Mouse (Mus musculus) hindbrain, embryonic 10.5 days (tissue): ENCODE measurements around the gene Sys1. TPM values are rescaled to one million over a fixed set of nuclear protein-coding genes. Genes with fewer than 3 reads are reported as not detected.

Experiments
- DNase-seq: peaks from one replicate; pipeline ENCODE4 v3.0.0-alpha.2; 2017; ENCODE audit warnings: low spot score
- H3K27ac ChIP-seq: fragments of 300-500 bp; sonication (generic); 2 replicates; pipeline ENCODE4 v1.5.1; 2016; ENCODE audit warnings: mild to moderate bottlenecking, moderate library complexity
- H3K27me3 ChIP-seq: fragments of 300-500 bp; sonication (generic); 2 replicates; pipeline ENCODE4 v1.6.1; 2016; ENCODE audit warnings: mild to moderate bottlenecking; ENCODE audit not compliant: poor library complexity, insufficient read depth, severe bottlenecking
- H3K36me3 ChIP-seq: fragments of 300-500 bp; sonication (generic); 2 replicates; pipeline ENCODE4 v1.6.1; 2016; ENCODE audit warnings: mild to moderate bottlenecking, moderate library complexity
- H3K4me1 ChIP-seq: fragments of 300-500 bp; sonication (generic); replicated peaks from 2 replicates; pipeline ENCODE4 v1.6.1; 2016; ENCODE audit warnings: mild to moderate bottlenecking
- H3K4me3 ChIP-seq: fragments of 300-500 bp; sonication (generic); 2 replicates; pipeline ENCODE4 v1.5.1; 2016; ENCODE audit warnings: mild to moderate bottlenecking, moderate library complexity
- H3K9me3 ChIP-seq: fragments of 300-500 bp; sonication (generic); 2 replicates; pipeline ENCODE4 v1.6.1; 2016; ENCODE audit warnings: mild to moderate bottlenecking, moderate library complexity
- WGBS: fragments of 180-500 bp; shearing (Covaris S2); methylation state at CpG from one replicate; pipeline ENCODE4 v1.1.7; 2016; 5-methylcytosine and 5-hydroxymethylcytosine counted together
- polyA plus RNA-seq: library from polyadenylated mRNA; unstranded; fragments of >200 nt; fragmentation: Nextera tagmentation; extraction: Ambion mirVana; gene quantifications from 2 replicates; pipeline ENCODE4 v1.2.1, GENCODE M21; 2016

The Sys1 gene
- polyA plus RNA-seq, 1 experiment from 2014 or later = 76.4 TPM

DNA sequence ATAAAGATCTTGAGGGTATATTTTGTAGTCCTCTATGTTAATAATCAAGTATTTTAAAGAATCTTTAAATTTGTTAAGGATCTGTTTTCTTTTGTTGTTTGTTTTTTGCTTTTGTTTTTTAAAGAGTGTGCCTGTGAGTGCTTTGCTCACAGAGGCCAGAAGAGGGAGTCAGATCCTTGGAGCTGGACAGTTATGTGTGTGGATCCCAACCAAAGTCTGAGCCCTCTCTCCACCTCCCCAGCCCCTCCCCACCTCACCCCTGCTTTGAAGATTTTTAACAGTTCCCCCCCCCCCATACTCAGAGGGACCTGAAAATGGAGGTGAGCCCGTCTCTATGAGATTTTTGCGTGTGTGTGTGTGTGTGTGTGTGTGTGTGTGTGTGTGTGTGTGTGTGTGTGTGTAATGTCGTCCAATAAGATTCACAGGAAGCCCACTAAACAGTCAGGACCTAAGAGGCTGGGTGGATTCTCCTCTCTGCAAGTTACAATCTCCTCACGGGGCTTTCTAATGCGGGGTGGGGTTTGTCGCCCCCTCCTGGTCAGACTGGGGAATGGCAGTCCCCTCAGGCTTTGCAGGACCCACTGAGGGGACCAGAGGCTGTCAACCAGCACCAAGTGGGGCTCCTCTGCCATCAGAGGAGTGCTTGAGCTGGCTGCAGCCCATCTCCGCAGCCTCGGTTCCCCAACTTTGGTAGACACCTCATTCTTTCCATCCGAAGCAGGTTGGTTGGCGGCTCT lies 60.9 kb downstream of the Sys1 start:
- WGBS = 32% methylated on average over 10 of the region's 10 CpGs
- H3K36me3 ChIP-seq = no peaks in the 10 kb centered on the region
- no peaks in the 10 kb centered on the region for H3K9me3 ChIP-seq
- H3K4me1 ChIP-seq = peaks cover 5% of the 10 kb centered on the region
- no peak overlapping the region for H3K4me3 ChIP-seq
- DNase-seq = peak; percentile 63
- H3K27ac ChIP-seq = no peak overlapping the region
- peaks cover 9% of the 10 kb centered on the region; the same call in 1 of the 2 replicates for H3K27me3 ChIP-seq

DNA sequence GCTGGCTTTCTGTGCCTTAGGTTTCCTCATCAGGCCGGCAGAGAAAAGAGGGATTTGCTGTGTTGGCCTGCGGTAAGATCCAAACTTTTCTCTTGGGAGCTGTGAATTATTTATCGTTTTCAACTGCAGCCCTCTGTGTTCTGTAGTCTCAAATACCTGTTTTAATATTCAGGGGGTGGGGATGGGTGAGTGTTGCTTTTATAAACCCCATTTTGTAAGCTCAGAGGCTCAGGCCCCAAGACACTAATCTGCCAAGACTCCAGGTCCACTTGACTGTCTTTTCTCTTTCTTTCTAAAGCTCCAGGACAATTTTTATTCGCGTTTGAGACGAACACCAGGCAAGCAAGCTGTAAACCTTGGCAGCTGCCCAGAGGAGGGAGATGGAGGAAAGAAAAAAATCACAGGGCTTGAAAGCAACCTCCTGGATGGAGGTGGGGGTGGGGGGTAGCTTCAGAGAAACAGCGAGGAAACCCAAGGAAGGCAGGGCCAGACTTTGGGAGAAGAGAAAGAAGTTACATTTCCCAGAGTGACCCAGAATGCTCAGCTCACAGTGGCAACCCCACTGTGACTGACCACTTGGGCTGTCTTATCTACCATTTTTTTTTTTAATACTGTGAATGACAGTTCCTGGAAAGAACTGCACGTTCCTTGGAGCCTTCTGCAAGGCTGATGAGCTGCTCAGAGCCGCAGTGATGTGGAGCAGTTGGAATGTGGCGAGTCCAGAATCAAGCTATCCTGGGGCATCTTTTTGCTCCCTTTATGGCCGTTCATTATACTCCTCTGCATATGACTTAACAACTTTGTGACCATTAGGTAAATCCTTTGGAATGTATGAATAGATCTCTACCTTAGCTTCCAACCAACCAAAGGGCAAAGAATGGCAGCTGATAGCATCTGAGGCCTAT lies 61.8 kb downstream of the Sys1 start:
- no peak overlapping the region for H3K4me3 ChIP-seq
- no peak overlapping the region for H3K27ac ChIP-seq
- H3K4me1 ChIP-seq = peaks cover 5% of the 10 kb centered on the region
- no peaks in the 10 kb centered on the region for H3K36me3 ChIP-seq
- 70% methylated on average over 11 of the region's 11 CpGs for WGBS
- H3K27me3 ChIP-seq = peaks cover 15% of the 10 kb centered on the region; the same call in 1 of the 2 replicates
- no peak for DNase-seq
- H3K9me3 ChIP-seq = no peaks in the 10 kb centered on the region

GRCm38 (mm10) chr2:164519171-164519526 lies 62.4 kb downstream of the Sys1 start:
- H3K4me1 ChIP-seq = peaks cover 5% of the 10 kb centered on the region
- no peak for DNase-seq
- H3K27ac ChIP-seq = no peak overlapping the region
- H3K36me3 ChIP-seq = no peaks in the 10 kb centered on the region
- peaks cover 15% of the 10 kb centered on the region; the same call in 1 of the 2 replicates for H3K27me3 ChIP-seq
- no peak overlapping the region for H3K4me3 ChIP-seq
- H3K9me3 ChIP-seq = no peaks in the 10 kb centered on the region
- WGBS = 84% methylated on average over 6 of the region's 6 CpGs

GRCm38 (mm10) chr2:164520782-164521181 lies 64.0 kb downstream of the Sys1 start:
- H3K4me3 ChIP-seq = no peak overlapping the region
- H3K36me3 ChIP-seq = no peaks in the 10 kb centered on the region
- peak; percentile 50 for DNase-seq
- H3K27ac ChIP-seq = no peak overlapping the region
- peaks cover 5% of the 10 kb centered on the region for H3K4me1 ChIP-seq
- 16% methylated on average over 3 of the region's 3 CpGs for WGBS
- H3K27me3 ChIP-seq = peaks cover 15% of the 10 kb centered on the region; the same call in 1 of the 2 replicates
- H3K9me3 ChIP-seq = 0 out of 2 replicates have a peak, but pooled peaks cover 4% of the 10 kb centered on the region

DNA sequence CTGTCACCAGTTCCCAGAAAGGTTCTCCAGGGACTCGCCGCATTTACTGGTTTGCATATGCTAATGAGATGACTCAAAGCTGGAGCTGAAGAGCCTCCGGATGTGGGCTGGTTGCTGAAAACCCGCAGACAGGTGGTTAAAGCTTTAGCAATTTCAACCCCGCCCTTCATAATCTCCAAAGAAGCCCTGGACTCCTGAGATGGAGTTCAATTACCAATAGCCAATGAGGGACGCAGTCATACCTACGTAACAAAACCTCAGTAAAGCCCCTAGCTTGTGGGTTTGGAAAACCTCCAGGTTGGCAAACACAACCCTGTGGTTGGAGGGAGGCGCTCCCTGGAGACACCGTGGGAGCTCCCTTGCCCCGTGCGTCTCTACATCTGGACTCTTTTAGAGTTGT lies 65.1 kb downstream of the Sys1 start:
- H3K36me3 ChIP-seq = no peaks in the 10 kb centered on the region
- H3K4me1 ChIP-seq = peaks cover 5% of the 10 kb centered on the region
- no peak overlapping the region for H3K27ac ChIP-seq
- no peak for DNase-seq
- 18% methylated on average over 11 of the region's 11 CpGs for WGBS
- peaks cover 10% of the 10 kb centered on the region for H3K9me3 ChIP-seq
- no peak overlapping the region for H3K4me3 ChIP-seq
- peaks cover 15% of the 10 kb centered on the region; the same call in 1 of the 2 replicates for H3K27me3 ChIP-seq

DNA sequence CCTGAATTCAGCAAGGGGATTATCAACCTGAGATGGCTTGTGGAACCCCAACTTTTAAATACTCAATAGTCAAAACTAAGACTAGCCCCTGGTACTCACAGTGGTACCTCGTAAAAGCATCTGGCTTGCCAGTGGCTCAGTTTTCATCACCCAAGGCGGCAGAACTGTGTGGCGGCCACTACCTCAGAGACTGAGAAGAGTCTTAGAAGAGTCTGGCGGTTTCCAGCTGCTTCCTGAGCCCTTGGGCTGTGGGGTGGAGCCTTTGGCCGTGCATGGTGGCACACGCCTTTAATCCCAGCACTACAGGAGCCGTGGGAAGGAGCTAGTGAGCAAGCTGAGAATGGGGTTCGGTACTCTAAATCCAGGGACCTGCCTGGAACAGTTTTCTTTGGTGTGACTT lies 65.5 kb downstream of the Sys1 start:
- no peak overlapping the region for H3K4me3 ChIP-seq

DNA sequence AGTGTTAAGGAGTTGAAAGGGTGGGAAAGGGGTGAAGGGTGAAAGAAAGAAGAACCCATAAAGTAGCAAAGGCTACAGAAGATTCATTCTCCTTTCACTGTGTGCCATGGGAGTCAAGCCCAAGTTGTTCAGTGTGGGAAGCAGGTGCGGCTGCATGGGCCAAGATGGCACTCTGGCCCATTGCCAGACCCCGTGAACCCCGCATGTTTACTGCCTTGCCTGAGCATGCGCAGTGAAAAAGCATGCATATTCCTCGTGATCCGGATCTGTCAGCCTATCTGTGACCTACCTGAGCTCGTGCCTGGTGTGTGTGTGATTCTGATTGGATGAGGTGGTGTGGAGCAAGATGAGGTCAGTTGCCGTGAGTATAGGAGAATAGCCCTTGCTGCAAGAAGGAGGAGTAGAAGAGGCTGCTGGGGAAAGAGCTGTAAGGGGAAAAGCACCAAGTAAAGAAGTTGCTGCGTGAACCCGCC lies 66.6 kb downstream of the Sys1 start:
- no peak for DNase-seq
- H3K27me3 ChIP-seq = peaks cover 15% of the 10 kb centered on the region; the same call in 1 of the 2 replicates
- H3K36me3 ChIP-seq = no peaks in the 10 kb centered on the region
- H3K27ac ChIP-seq = no peak overlapping the region
- peaks cover 5% of the 10 kb centered on the region for H3K4me1 ChIP-seq
- no peak overlapping the region for H3K4me3 ChIP-seq
- 87% methylated on average over 10 of the region's 10 CpGs for WGBS
- H3K9me3 ChIP-seq = peaks cover 13% of the 10 kb centered on the region

More for the DNA sequence above, 65.5 kb downstream of the Sys1 start:
- H3K27ac ChIP-seq = no peak overlapping the region
- H3K27me3 ChIP-seq = peaks cover 15% of the 10 kb centered on the region; the same call in 1 of the 2 replicates
- H3K9me3 ChIP-seq = peaks cover 13% of the 10 kb centered on the region
- no peak for DNase-seq
- no peaks in the 10 kb centered on the region for H3K36me3 ChIP-seq
- peaks cover 5% of the 10 kb centered on the region for H3K4me1 ChIP-seq
- WGBS = 31% methylated on average over 8 of the region's 8 CpGs

DNA sequence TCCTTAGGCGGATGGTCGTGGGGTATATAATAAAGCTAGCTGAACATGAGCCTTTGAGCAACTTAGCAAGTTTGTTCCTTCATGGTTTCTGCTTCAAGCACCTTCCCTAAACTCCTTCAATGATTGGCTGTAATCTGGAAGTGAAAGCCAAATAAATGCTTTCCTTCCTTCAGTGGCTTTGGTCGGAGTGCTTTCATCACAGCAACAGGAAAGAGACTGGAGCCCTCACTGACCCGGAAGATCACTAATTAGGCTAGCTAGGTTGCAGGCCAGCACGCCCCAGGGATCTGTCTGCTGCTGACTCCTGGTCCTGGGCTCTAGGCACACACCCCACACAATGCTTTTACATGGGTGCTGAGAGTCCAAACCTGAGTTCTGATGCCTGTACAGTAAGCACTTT lies 71.8 kb downstream of the Sys1 start:
- H3K27ac ChIP-seq = no peak overlapping the region
- 72% methylated on average over 5 of the region's 5 CpGs for WGBS
- no peaks in the 10 kb centered on the region for H3K36me3 ChIP-seq
- no peak overlapping the region for H3K4me3 ChIP-seq
- H3K27me3 ChIP-seq = no peaks in the 10 kb centered on the region
- peaks cover 13% of the 10 kb centered on the region for H3K9me3 ChIP-seq
- DNase-seq = no peak
- H3K4me1 ChIP-seq = no peaks in the 10 kb centered on the region

Other genes starting within 250 kb of the Sys1 start
- gene Wfdc15b, start 235.3 kb upstream of the Sys1 start, polyA plus RNA-seq = not detected in 2 replicates
- not detected in 2 replicates for gene Svs2, start 218.5 kb upstream of the Sys1 start, polyA plus RNA-seq
- not detected in 2 replicates for gene Svs3b, start 200.3 kb upstream of the Sys1 start, polyA plus RNA-seq
- not detected in 2 replicates for gene Svs4, start 178.5 kb upstream of the Sys1 start, polyA plus RNA-seq
- not detected in 2 replicates for gene Svs3a, start 167.7 kb upstream of the Sys1 start, polyA plus RNA-seq
- gene Svs6, start 140.2 kb upstream of the Sys1 start, polyA plus RNA-seq = not detected in 2 replicates
- not detected in 2 replicates for gene Svs5, start 124.2 kb upstream of the Sys1 start, polyA plus RNA-seq
- 0.31 TPM in 1 of 2 replicates, not detected in the other for gene Slpi, start 67.9 kb upstream of the Sys1 start, polyA plus RNA-seq
- 0.02 TPM in 1 of 2 replicates, not detected in the other for gene Rbpjl, start 53.8 kb upstream of the Sys1 start, polyA plus RNA-seq
- 0.35 and 0.72 TPM in 2 replicates for gene Matn4, start 51.8 kb upstream of the Sys1 start, polyA plus RNA-seq
- gene Sdc4, start 13.1 kb upstream of the Sys1 start, polyA plus RNA-seq = 14.8 and 18.0 TPM in 2 replicates
- gene Gm20458, start 4.0 kb downstream of the Sys1 start, polyA plus RNA-seq = 4.4 and 4.5 TPM in 2 replicates
- gene Trp53tg5, start 16.8 kb downstream of the Sys1 start, polyA plus RNA-seq = not detected in 2 replicates
- 1.9 and 3.3 TPM in 2 replicates for gene Dbndd2, start 29.1 kb downstream of the Sys1 start, polyA plus RNA-seq
- gene Pigt, start 40.6 kb downstream of the Sys1 start, polyA plus RNA-seq = 39.7 and 48.8 TPM in 2 replicates
- 27.6 and 64.4 TPM in 2 replicates for gene Wfdc2, start 105.4 kb downstream of the Sys1 start, polyA plus RNA-seq
- not detected in 2 replicates for gene Spint3, start 116.5 kb downstream of the Sys1 start, polyA plus RNA-seq
- not detected in 2 replicates for gene Wfdc6a, start 128.5 kb downstream of the Sys1 start, polyA plus RNA-seq
- gene Eppin, start 136.6 kb downstream of the Sys1 start, polyA plus RNA-seq = not detected in 2 replicates
- not detected in 2 replicates for gene Wfdc6b, start 156.6 kb downstream of the Sys1 start, polyA plus RNA-seq
- not detected in 2 replicates for gene Wfdc8, start 156.7 kb downstream of the Sys1 start, polyA plus RNA-seq
- not detected in 2 replicates for gene Wfdc16, start 181.8 kb downstream of the Sys1 start, polyA plus RNA-seq
- gene Wfdc10, start 199.1 kb downstream of the Sys1 start, polyA plus RNA-seq = 0.51 TPM in 1 of 2 replicates, not detected in the other
- not detected in 2 replicates for gene Wfdc9, start 199.6 kb downstream of the Sys1 start, polyA plus RNA-seq
- gene Wfdc11, start 217.1 kb downstream of the Sys1 start, polyA plus RNA-seq = not detected in 2 replicates
- 0.15 TPM in 1 of 2 replicates, not detected in the other for gene Wfdc13, start 228.1 kb downstream of the Sys1 start, polyA plus RNA-seq
- gene Spint4, start 241.5 kb downstream of the Sys1 start, polyA plus RNA-seq = not detected in 2 replicates